Mouse (Mus musculus) midbrain, embryonic 16.5 days (tissue): ENCODE measurements around the gene Usp15. TPM values are rescaled to one million over a fixed set of nuclear protein-coding genes. Genes with fewer than 3 reads are reported as not detected.

Experiments used
- ATAC-seq: fragments of 200-750 bp; cut with Nextera tagmentation; 2 replicates; pipeline ENCODE4 v1.8.0; 2017; ENCODE audit warnings: moderate TSS enrichment
- H3K27ac ChIP-seq: fragments of 300-500 bp; sonication (generic); 2 replicates; pipeline ENCODE4 v1.5.1; 2014; ENCODE audit warnings: mild to moderate bottlenecking, low read length, mixed read lengths
- H3K27me3 ChIP-seq: fragments of 300-500 bp; sonication (generic); 2 replicates; pipeline ENCODE4 v1.6.1; 2014; ENCODE audit warnings: low read depth, low read length, mixed read lengths; ENCODE audit not compliant: control insufficient read depth, insufficient read depth
- H3K36me3 ChIP-seq: fragments of 300-500 bp; sonication (generic); 2 replicates; pipeline ENCODE4 v1.6.1; 2014; ENCODE audit warnings: mild to moderate bottlenecking, low read length, moderate library complexity, mixed read lengths; ENCODE audit not compliant: control insufficient read depth, insufficient read depth
- H3K4me1 ChIP-seq: fragments of 300-500 bp; sonication (generic); 2 replicates; pipeline ENCODE4 v1.6.1; 2014; ENCODE audit warnings: mild to moderate bottlenecking, low read length, mixed read lengths; ENCODE audit not compliant: control insufficient read depth, insufficient read depth
- H3K4me2 ChIP-seq: fragments of 300-500 bp; sonication (generic); 2 replicates; pipeline ENCODE4 v1.6.1; 2014; ENCODE audit warnings: mild to moderate bottlenecking, low read length, mixed read lengths
- H3K4me3 ChIP-seq: fragments of 300-500 bp; sonication (generic); 2 replicates; pipeline ENCODE4 v1.5.1; 2014; ENCODE audit warnings: low read depth, mild to moderate bottlenecking, low read length, moderate library complexity, mixed read lengths
- H3K9ac ChIP-seq: fragments of 300-500 bp; sonication (generic); 2 replicates; pipeline ENCODE4 v1.6.1; 2014; ENCODE audit warnings: low read depth, low read length, mixed read lengths
- H3K9me3 ChIP-seq: fragments of 300-500 bp; sonication (generic); replicated peaks from 2 replicates; pipeline ENCODE4 v1.6.1; 2014; ENCODE audit warnings: mild to moderate bottlenecking, low read length, mixed read lengths; ENCODE audit not compliant: control insufficient read depth, poor library complexity, severe bottlenecking
- WGBS: fragments of 180-500 bp; shearing (Covaris S2); extraction: QIAGEN DNeasy Blood & Tissue Kit; methylation state at CpG from one replicate; pipeline ENCODE4 v1.1.7; 2014; 5-methylcytosine and 5-hydroxymethylcytosine counted together
- polyA plus RNA-seq: library from polyadenylated mRNA; unstranded; fragments of >200 nt; fragmentation: Nextera tagmentation; extraction: Ambion mirVana; gene quantifications from 2 replicates; pipeline ENCODE4 v1.2.1, GENCODE M21; 2015

The Usp15 gene
- polyA plus RNA-seq, 1 experiment from 2014 or later: 74.1 TPM

DNA sequence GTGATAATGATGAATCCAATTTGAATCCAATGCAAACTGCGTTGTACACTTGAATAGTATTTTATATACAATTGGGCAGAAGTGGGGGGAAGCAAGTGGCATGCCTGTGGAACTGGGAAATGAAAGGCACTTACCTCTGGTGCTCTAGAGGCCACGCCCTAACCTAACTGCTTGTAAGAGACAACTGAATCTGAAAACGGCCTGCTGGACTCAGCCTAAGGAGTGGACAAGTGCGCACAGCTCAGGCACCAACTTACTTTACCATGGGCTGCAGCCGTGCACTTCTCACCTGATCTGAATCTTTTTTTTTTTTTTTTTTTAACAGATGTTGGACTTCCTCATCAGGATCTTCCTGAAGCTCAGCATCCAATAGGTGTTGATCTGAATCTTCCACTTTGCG, 10.9 kb downstream of the Usp15 start:
- peaks cover 6% of the 10 kb centered on the region; the same call in 1 of the 2 replicates for H3K4me1 ChIP-seq
- H3K9ac ChIP-seq: no peak overlapping the region
- no peak for ATAC-seq
- no peak overlapping the region for H3K4me3 ChIP-seq
- no peaks in the 10 kb centered on the region for H3K9me3 ChIP-seq
- WGBS: 94% methylated on average over 5 of the region's 6 CpGs
- no peaks in the 10 kb centered on the region for H3K36me3 ChIP-seq
- H3K27ac ChIP-seq: no peak overlapping the region
- no peak overlapping the region for H3K4me2 ChIP-seq
- H3K27me3 ChIP-seq: no peaks in the 10 kb centered on the region

DNA sequence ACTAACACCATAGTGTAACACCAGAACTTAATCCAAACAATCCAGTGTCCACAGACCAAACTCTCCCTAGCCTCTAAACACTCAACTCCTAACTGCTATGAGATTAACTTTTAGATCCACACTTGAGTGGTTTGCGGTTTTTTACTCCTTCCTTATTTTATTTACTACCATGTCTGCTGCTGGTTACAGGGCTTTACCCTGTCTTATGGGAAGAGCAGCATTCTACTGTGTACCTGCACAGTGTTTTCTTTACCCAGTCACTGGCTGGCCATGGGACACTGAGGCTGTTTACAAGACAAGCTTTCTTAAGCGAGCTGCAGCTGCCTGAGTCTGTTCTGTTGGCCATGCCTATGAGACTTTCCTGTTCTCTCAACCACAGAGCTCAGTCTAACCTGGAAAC, 13.1 kb downstream of the Usp15 start:
- Histone ChIP-seq H3K36me3 (peaks cover 5% of the 10 kb centered on the region; the same call in 1 of the 2 replicates), H3K9ac (no peak overlapping the region), H3K27me3 (no peaks in the 10 kb centered on the region), H3K27ac (no peak overlapping the region), H3K9me3 (no peaks in the 10 kb centered on the region), H3K4me3 (no peak overlapping the region), H3K4me1 (0 out of 2 replicates have a peak, but pooled peaks cover 4% of the 10 kb centered on the region), H3K4me2 (no peak overlapping the region)
- no peak for ATAC-seq
- WGBS: 80% methylated on average over 2 of the region's 2 CpGs

DNA sequence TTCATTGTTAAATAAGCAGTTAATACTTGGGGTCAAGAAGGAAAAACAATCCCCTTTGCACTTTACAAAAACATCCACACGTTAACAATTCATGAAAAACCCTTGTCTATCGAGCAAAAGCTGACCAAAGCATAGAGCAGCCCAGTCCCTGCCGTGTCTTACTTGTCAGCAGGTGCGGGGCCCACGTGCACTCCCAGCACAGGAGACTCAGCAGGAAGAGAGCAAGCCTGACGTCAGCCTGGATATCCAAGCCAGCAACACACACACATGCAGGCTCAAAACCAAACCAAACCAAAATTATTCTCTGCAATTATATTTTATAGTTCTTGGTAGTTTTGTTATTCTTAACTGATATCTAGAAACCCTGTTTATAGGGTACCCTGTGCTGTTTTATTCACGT, 13.6 kb downstream of the Usp15 start:
- 44% methylated on average over 7 of the region's 7 CpGs for WGBS
- no peak for ATAC-seq
- H3K27ac ChIP-seq: no peak overlapping the region
- no peak overlapping the region for H3K9ac ChIP-seq
- H3K4me2 ChIP-seq: no peak overlapping the region
- H3K9me3 ChIP-seq: no peaks in the 10 kb centered on the region
- H3K27me3 ChIP-seq: no peaks in the 10 kb centered on the region
- no peak overlapping the region for H3K4me3 ChIP-seq
- H3K36me3 ChIP-seq: peaks cover 7% of the 10 kb centered on the region; the same call in 1 of the 2 replicates
- 0 out of 2 replicates have a peak, but pooled peaks cover 4% of the 10 kb centered on the region for H3K4me1 ChIP-seq

DNA sequence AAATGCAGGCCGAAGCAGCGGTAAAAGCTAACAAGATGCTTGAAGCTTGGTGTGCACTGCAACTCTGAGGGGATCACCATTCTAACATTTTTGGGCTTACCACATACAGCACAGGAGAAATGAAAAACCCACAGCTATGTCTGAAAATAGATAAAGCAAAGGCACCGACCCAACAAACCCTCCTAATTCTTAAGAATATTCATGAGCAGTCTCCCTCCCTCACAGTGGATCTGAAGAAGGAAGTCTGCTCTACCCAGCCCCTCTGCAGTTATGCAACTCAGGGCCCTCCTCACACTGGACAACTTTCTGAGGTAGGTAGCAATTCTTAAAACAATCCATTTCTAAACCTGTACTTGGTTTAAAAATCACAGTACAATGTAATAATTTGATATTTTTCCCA, 14.4 kb downstream of the Usp15 start:
- no peaks in the 10 kb centered on the region for H3K9me3 ChIP-seq
- WGBS: 80% methylated on average over 3 of the region's 3 CpGs
- no peak for ATAC-seq
- H3K4me2 ChIP-seq: no peak overlapping the region
- 0 out of 2 replicates have a peak, but pooled peaks cover under 1% of the 10 kb centered on the region for H3K4me1 ChIP-seq
- H3K9ac ChIP-seq: no peak overlapping the region
- H3K4me3 ChIP-seq: no peak overlapping the region
- peaks cover 7% of the 10 kb centered on the region; the same call in 1 of the 2 replicates for H3K36me3 ChIP-seq
- H3K27me3 ChIP-seq: no peaks in the 10 kb centered on the region
- H3K27ac ChIP-seq: no peak overlapping the region

DNA sequence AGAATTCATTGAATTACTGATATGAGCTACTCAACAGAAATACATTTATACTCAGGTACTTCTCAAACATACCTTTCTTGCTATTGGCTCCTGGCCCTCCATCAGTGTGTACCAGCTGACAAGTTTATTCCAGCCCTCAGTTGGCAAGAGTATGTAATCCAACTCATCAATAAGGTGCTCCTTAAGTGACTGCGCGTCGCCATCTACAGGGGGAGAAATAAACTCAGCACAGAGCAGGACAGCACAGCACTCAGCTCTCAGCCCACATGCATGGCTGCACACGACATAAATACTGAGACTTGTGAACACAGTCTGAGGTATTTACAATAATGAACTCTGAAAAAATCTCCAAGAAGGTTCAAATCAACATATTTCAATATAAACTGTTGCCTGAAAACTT, 21.0 kb downstream of the Usp15 start:
- H3K9ac ChIP-seq: no peak overlapping the region
- peaks cover 10% of the 10 kb centered on the region; the same call in 1 of the 2 replicates for H3K36me3 ChIP-seq

DNA sequence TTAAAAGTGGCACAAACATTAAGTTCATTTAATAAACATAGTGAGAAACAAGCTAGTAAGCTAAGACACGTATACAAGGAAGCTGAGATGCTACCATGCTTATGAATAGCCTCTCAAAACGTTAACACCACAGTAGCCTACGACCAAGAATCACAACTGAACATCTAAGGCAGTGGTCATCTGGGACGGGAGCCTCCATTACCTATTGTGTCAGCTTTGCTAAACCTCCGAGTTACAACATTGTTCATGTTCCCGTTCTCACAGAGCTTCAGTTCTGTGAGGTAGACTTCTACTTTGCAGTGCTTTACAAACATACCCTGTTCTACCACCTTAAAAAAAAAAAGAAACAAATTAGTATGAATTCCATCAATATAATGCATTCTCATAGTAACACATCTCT, 25.9 kb downstream of the Usp15 start:
- Histone ChIP-seq H3K36me3 (peaks cover 17% of the 10 kb centered on the region), H3K27ac (no peak overlapping the region), H3K9me3 (no peaks in the 10 kb centered on the region), H3K4me3 (no peak overlapping the region), H3K27me3 (no peaks in the 10 kb centered on the region), H3K4me2 (no peak overlapping the region), H3K9ac (no peak overlapping the region), H3K4me1 (no peaks in the 10 kb centered on the region)
- no peak for ATAC-seq
- WGBS: 88% methylated on average over 6 of the region's 6 CpGs

More for the DNA sequence above, 21.0 kb downstream of the Usp15 start:
- Histone ChIP-seq H3K27me3 (no peaks in the 10 kb centered on the region), H3K4me1 (no peaks in the 10 kb centered on the region), H3K4me2 (no peak overlapping the region), H3K27ac (no peak overlapping the region), H3K4me3 (no peak overlapping the region), H3K9me3 (no peaks in the 10 kb centered on the region)
- no peak for ATAC-seq
- WGBS: 67% methylated on average over 4 of the region's 4 CpGs

DNA sequence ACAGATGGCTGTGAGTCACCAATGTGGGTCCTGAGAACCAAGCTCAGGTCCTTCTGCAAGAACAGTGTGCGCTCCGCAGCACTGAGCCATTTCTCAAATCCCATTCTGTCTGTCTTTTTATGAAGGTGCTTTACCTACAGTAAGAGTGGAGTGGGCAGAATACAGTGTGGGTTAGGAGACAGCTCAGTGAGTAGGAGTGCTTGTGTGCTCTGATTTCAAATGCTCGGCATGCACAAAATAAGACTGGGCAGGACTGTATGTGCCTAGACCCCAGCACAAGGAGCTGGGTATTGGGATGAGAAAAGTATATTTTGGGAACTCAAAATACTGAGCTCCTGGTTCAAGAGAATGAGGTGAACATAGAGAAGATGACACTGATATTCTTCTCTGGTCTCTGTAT, 31.3 kb downstream of the Usp15 start:
- Histone ChIP-seq H3K4me1 (no peaks in the 10 kb centered on the region), H3K9ac (no peak overlapping the region), H3K4me3 (no peak overlapping the region), H3K27ac (no peak overlapping the region), H3K27me3 (no peaks in the 10 kb centered on the region), H3K36me3 (peaks cover 25% of the 10 kb centered on the region), H3K9me3 (no peaks in the 10 kb centered on the region), H3K4me2 (no peak overlapping the region)
- WGBS: 96% methylated on average over 3 of the region's 3 CpGs
- ATAC-seq: no peak

DNA sequence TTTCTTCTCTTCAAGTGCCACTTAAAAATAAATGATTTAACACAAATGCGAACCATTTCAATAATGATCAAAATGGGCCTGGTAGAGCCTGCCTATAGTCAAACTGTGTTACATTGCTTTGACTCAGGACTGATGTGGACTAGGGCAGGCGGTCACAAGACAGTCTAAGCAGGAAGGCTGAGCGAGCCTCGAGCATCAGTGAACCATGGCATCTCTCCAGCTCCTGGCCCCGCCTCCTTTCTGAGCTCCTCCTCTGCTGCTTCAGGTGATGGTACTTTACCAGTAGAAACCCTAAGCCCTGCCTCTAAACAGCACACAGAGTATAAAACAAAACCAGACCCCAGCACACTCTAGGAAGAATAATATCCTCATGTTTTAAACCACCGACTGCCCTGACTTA, 36.3 kb downstream of the Usp15 start:
- no peaks in the 10 kb centered on the region for H3K27me3 ChIP-seq
- no peak overlapping the region for H3K27ac ChIP-seq
- peaks cover 10% of the 10 kb centered on the region for H3K36me3 ChIP-seq
- H3K4me2 ChIP-seq: no peak overlapping the region
- no peak overlapping the region for H3K9ac ChIP-seq
- H3K4me3 ChIP-seq: no peak overlapping the region
- WGBS: 76% methylated on average over 6 of the region's 6 CpGs
- H3K9me3 ChIP-seq: no peaks in the 10 kb centered on the region
- no peaks in the 10 kb centered on the region for H3K4me1 ChIP-seq
- no peak for ATAC-seq

DNA sequence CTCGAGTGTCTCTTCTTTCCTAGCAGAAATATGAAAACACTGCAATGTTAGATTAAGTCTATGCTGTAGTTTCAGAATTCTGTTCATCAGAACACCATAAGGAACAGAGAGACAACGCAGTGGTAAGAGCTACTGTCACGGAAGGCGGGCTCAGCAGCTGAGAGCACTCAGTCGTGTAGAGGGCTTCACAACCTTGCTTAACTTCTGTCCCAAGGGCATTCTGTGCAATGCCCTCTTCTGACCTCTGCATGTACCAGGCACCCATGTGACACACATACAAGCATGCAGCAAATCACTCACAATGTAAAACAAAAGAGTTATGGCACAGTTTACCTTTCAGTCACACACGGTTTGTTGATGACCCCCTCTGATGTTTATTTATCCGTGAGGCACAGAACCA, 37.5 kb downstream of the Usp15 start:
- H3K9me3 ChIP-seq: no peaks in the 10 kb centered on the region
- 86% methylated on average over 7 of the region's 7 CpGs for WGBS
- H3K4me3 ChIP-seq: no peak overlapping the region
- no peak overlapping the region for H3K9ac ChIP-seq
- H3K4me2 ChIP-seq: no peak overlapping the region
- no peak for ATAC-seq
- no peaks in the 10 kb centered on the region for H3K4me1 ChIP-seq
- H3K27me3 ChIP-seq: no peaks in the 10 kb centered on the region
- peaks cover 8% of the 10 kb centered on the region for H3K36me3 ChIP-seq
- no peak overlapping the region for H3K27ac ChIP-seq
